Mouse (Mus musculus): ENCODE results near the gene Lmtk3.

Gene Lmtk3

GRCm38 (mm10) chr7:45747450-45747849 is 36.1 kb upstream of the Lmtk3 start:
- Histone ChIP-seq H3K36me3 (ENCODE audit: insufficient read depth, low read length) (no peaks in the 10 kb centered on the region), H3K9me3 (ENCODE audit: low read length) (no peaks in the 10 kb centered on the region), H3K4me3 (replicated peaks; ENCODE audit: low read length) (no peak overlapping the region), H3K27me3 (ENCODE audit: insufficient read depth, low read length) (no peaks in the 10 kb centered on the region; the same call in 1 of the 2 replicates), H3K4me1 (replicated peaks; ENCODE audit: low read depth, low read length) (peaks cover 32% of the 10 kb centered on the region)
- TF ChIP-seq NANOG (IDR thresholded peaks at IDR 0.05; ENCODE audit: borderline replicate concordance, low read length) (no peak; the same call in 1 of the 2 replicates), POU5F1 (IDR thresholded peaks at IDR 0.05; ENCODE audit: borderline replicate concordance, low read length) (no peak), CTCF (conservative IDR thresholded peaks at IDR 0.05; ENCODE audit: low read length) (no peak)

GRCm38 (mm10) chr7:45748110-45748509 is 35.4 kb upstream of the Lmtk3 start:
- TF ChIP-seq POU5F1 (IDR thresholded peaks at IDR 0.05; ENCODE audit: borderline replicate concordance, low read length): no peak
- no peak for TF ChIP-seq CTCF (conservative IDR thresholded peaks at IDR 0.05; ENCODE audit: low read length)
- TF ChIP-seq NANOG (IDR thresholded peaks at IDR 0.05; ENCODE audit: borderline replicate concordance, low read length): no peak
- H3K4me1 ChIP-seq (replicated peaks; ENCODE audit: low read depth, low read length): peaks cover 27% of the 10 kb centered on the region
- no peaks in the 10 kb centered on the region for H3K9me3 ChIP-seq (ENCODE audit: low read length)
- no peaks in the 10 kb centered on the region for H3K36me3 ChIP-seq (ENCODE audit: insufficient read depth, low read length)
- no peak overlapping the region for H3K4me3 ChIP-seq (replicated peaks; ENCODE audit: low read length)
- no peaks in the 10 kb centered on the region; the same call in 1 of the 2 replicates for H3K27me3 ChIP-seq (ENCODE audit: insufficient read depth, low read length)

- no peak for TF ChIP-seq CTCF (conservative IDR thresholded peaks at IDR 0.05; ENCODE audit: low read length)
- no peak for TF ChIP-seq NANOG (IDR thresholded peaks at IDR 0.05; ENCODE audit: borderline replicate concordance, low read length)
- TF ChIP-seq POU5F1 (IDR thresholded peaks at IDR 0.05; ENCODE audit: borderline replicate concordance, low read length): no peak
- Histone ChIP-seq H3K4me1 (replicated peaks; ENCODE audit: low read depth, low read length) (peaks cover 27% of the 10 kb centered on the region), H3K4me3 (replicated peaks; ENCODE audit: low read length) (peak overlapping the region; percentile 62), H3K27me3 (ENCODE audit: insufficient read depth, low read length) (no peaks in the 10 kb centered on the region; the same call in 1 of the 2 replicates), H3K9me3 (ENCODE audit: low read length) (no peaks in the 10 kb centered on the region), H3K36me3 (ENCODE audit: insufficient read depth, low read length) (no peaks in the 10 kb centered on the region)
Measured at GRCm38 (mm10) chr7:45749401-45749800, 34.1 kb upstream of the Lmtk3 start.

GRCm38 (mm10) chr7:45750162-45750561 is 33.4 kb upstream of the Lmtk3 start:
- TF ChIP-seq CTCF (conservative IDR thresholded peaks at IDR 0.05; ENCODE audit: low read length) (no peak), NANOG (IDR thresholded peaks at IDR 0.05; ENCODE audit: borderline replicate concordance, low read length) (no peak), POU5F1 (IDR thresholded peaks at IDR 0.05; ENCODE audit: borderline replicate concordance, low read length) (no peak)
- peaks cover 27% of the 10 kb centered on the region for H3K4me1 ChIP-seq (replicated peaks; ENCODE audit: low read depth, low read length)
- no peak overlapping the region for H3K4me3 ChIP-seq (replicated peaks; ENCODE audit: low read length)
- H3K36me3 ChIP-seq (ENCODE audit: insufficient read depth, low read length): no peaks in the 10 kb centered on the region
- no peaks in the 10 kb centered on the region; the same call in 1 of the 2 replicates for H3K27me3 ChIP-seq (ENCODE audit: insufficient read depth, low read length)
- no peaks in the 10 kb centered on the region for H3K9me3 ChIP-seq (ENCODE audit: low read length)

DNA sequence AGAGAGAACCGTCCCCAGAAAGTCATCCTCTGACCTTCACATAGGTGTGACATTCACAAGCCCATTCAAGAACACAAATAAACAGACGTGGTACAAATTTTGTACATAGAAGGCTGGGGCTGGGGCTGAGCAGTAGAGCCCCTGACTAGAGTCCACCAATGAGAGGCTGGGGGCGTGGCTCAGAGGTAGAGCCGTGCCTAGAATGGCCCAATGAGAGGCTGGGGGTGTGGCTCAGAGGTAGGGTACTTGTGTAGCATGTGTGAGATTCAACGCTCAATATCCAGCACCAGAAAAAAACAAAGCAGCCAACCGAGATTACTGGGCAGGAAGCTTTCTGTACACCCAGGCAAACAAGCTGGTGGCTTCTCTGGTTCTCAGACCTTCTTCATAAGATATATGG is 27.8 kb upstream of the Lmtk3 start:
- Histone ChIP-seq H3K4me1 (replicated peaks; ENCODE audit: low read depth, low read length) (peaks cover under 1% of the 10 kb centered on the region), H3K4me3 (replicated peaks; ENCODE audit: low read length) (no peak overlapping the region), H3K36me3 (ENCODE audit: insufficient read depth, low read length) (no peaks in the 10 kb centered on the region), H3K9me3 (ENCODE audit: low read length) (peaks cover 11% of the 10 kb centered on the region), H3K27me3 (ENCODE audit: insufficient read depth, low read length) (peaks cover 36% of the 10 kb centered on the region)
- no peak for TF ChIP-seq NANOG (IDR thresholded peaks at IDR 0.05; ENCODE audit: borderline replicate concordance, low read length)
- TF ChIP-seq CTCF (conservative IDR thresholded peaks at IDR 0.05; ENCODE audit: low read length): no peak
- TF ChIP-seq POU5F1 (IDR thresholded peaks at IDR 0.05; ENCODE audit: borderline replicate concordance, low read length): no peak

GRCm38 (mm10) chr7:45759400-45759799 is 24.1 kb upstream of the Lmtk3 start:
- no peaks in the 10 kb centered on the region; the same call in 1 of the 2 replicates for H3K4me1 ChIP-seq (replicated peaks; ENCODE audit: low read depth, low read length)
- TF ChIP-seq CTCF (conservative IDR thresholded peaks at IDR 0.05; ENCODE audit: low read length): no peak
- TF ChIP-seq POU5F1 (IDR thresholded peaks at IDR 0.05; ENCODE audit: borderline replicate concordance, low read length): no peak
- TF ChIP-seq NANOG (IDR thresholded peaks at IDR 0.05; ENCODE audit: borderline replicate concordance, low read length): no peak
- H3K4me3 ChIP-seq (replicated peaks; ENCODE audit: low read length): peak overlapping the region; percentile 70
- H3K27me3 ChIP-seq (ENCODE audit: insufficient read depth, low read length): peaks cover 36% of the 10 kb centered on the region
- H3K9me3 ChIP-seq (ENCODE audit: low read length): peaks cover 11% of the 10 kb centered on the region
- no peaks in the 10 kb centered on the region for H3K36me3 ChIP-seq (ENCODE audit: insufficient read depth, low read length)

GRCm38 (mm10) chr7:45760151-45760550 is 23.4 kb upstream of the Lmtk3 start:
- TF ChIP-seq CTCF (conservative IDR thresholded peaks at IDR 0.05; ENCODE audit: low read length) (no peak), NANOG (IDR thresholded peaks at IDR 0.05; ENCODE audit: borderline replicate concordance, low read length) (no peak), POU5F1 (IDR thresholded peaks at IDR 0.05; ENCODE audit: borderline replicate concordance, low read length) (no peak)
- Histone ChIP-seq H3K4me3 (replicated peaks; ENCODE audit: low read length) (no peak overlapping the region), H3K9me3 (ENCODE audit: low read length) (peaks cover 11% of the 10 kb centered on the region), H3K27me3 (ENCODE audit: insufficient read depth, low read length) (peaks cover 36% of the 10 kb centered on the region), H3K4me1 (replicated peaks; ENCODE audit: low read depth, low read length) (no peaks in the 10 kb centered on the region; the same call in 1 of the 2 replicates), H3K36me3 (ENCODE audit: insufficient read depth, low read length) (no peaks in the 10 kb centered on the region)

- no peak for TF ChIP-seq CTCF (conservative IDR thresholded peaks at IDR 0.05; ENCODE audit: low read length)
- no peak for TF ChIP-seq POU5F1 (IDR thresholded peaks at IDR 0.05; ENCODE audit: borderline replicate concordance, low read length)
- TF ChIP-seq NANOG (IDR thresholded peaks at IDR 0.05; ENCODE audit: borderline replicate concordance, low read length): no peak
- Histone ChIP-seq H3K4me1 (replicated peaks; ENCODE audit: low read depth, low read length) (peaks cover 17% of the 10 kb centered on the region; the same call in 1 of the 2 replicates), H3K4me3 (replicated peaks; ENCODE audit: low read length) (0 out of 2 replicates have a peak overlapping the region, but pooled peaks have one; percentile 7), H3K36me3 (ENCODE audit: insufficient read depth, low read length) (no peaks in the 10 kb centered on the region), H3K9me3 (ENCODE audit: low read length) (peaks cover 4% of the 10 kb centered on the region; the same call in 1 of the 2 replicates), H3K27me3 (ENCODE audit: insufficient read depth, low read length) (peaks cover 4% of the 10 kb centered on the region; the same call in 1 of the 2 replicates)
Measured at GRCm38 (mm10) chr7:45765995-45766394, 17.5 kb upstream of the Lmtk3 start.

- Histone ChIP-seq H3K36me3 (ENCODE audit: insufficient read depth, low read length) (no peaks in the 10 kb centered on the region), H3K9me3 (ENCODE audit: low read length) (peaks cover 4% of the 10 kb centered on the region; the same call in 1 of the 2 replicates), H3K4me1 (replicated peaks; ENCODE audit: low read depth, low read length) (peaks cover 20% of the 10 kb centered on the region; the same call in 1 of the 2 replicates), H3K27me3 (ENCODE audit: insufficient read depth, low read length) (peaks cover 4% of the 10 kb centered on the region; the same call in 1 of the 2 replicates), H3K4me3 (replicated peaks; ENCODE audit: low read length) (no peak overlapping the region)
- no peak for TF ChIP-seq NANOG (IDR thresholded peaks at IDR 0.05; ENCODE audit: borderline replicate concordance, low read length)
- TF ChIP-seq POU5F1 (IDR thresholded peaks at IDR 0.05; ENCODE audit: borderline replicate concordance, low read length): no peak
- no peak for TF ChIP-seq CTCF (conservative IDR thresholded peaks at IDR 0.05; ENCODE audit: low read length)
Measured at GRCm38 (mm10) chr7:45766764-45767163, 16.8 kb upstream of the Lmtk3 start.

Data from E14TG2a.4 (cell line).